Mouse (Mus musculus) kidney, adult 2 months (tissue): ENCODE results near the gene Dhx58. TPM values are rescaled to one million over a fixed set of nuclear protein-coding genes. Genes with fewer than 3 reads are reported as not detected.
"Not testable (repeated sequence)": the region's sequence is repeated elsewhere in the genome, so short reads cannot be mapped to it uniquely, and the experiment has no call there.

ENCODE experiments used
- DNase-seq: peaks from one replicate; pipeline ENCODE4 v3.0.0; 2021
- H3K27ac ChIP-seq: fragments of 200-500 bp; 2 replicates; pipeline ENCODE4 v1.5.1; 2012; ENCODE audit warnings: low read depth, low read length, control low read depth, inconsistent platforms; ENCODE audit not compliant: insufficient read depth
- H3K27me3 ChIP-seq: fragments of 200-500 bp; replicated peaks from 2 replicates; pipeline ENCODE4 v1.6.1; 2012; ENCODE audit warnings: mild to moderate bottlenecking, moderate library complexity, low read length, inconsistent platforms; ENCODE audit not compliant: control insufficient read depth, insufficient read depth
- H3K36me3 ChIP-seq: fragments of 200-500 bp; 2 replicates; pipeline ENCODE4 v1.6.1; 2012; ENCODE audit warnings: mild to moderate bottlenecking, moderate library complexity, low read length, inconsistent platforms; ENCODE audit not compliant: control insufficient read depth, insufficient read depth
- H3K4me1 ChIP-seq: fragments of 200-500 bp; 2 replicates; pipeline ENCODE4 v1.6.1; 2011; ENCODE audit warnings: low read length; ENCODE audit not compliant: control insufficient read depth, insufficient read depth
- H3K4me3 ChIP-seq: fragments of 200-500 bp; 2 replicates; pipeline ENCODE4 v1.5.1; 2011; ENCODE audit warnings: mild to moderate bottlenecking, low read depth, low read length, control low read depth; ENCODE audit not compliant: insufficient read depth
- CTCF ChIP-seq: fragments of 200-500 bp; conservative IDR thresholded peaks from 2 replicates; pipeline ENCODE4 v1.5.1; 2011; ENCODE audit warnings: low read depth, mild to moderate bottlenecking, control low read depth, low read length, moderate library complexity, mixed read lengths; ENCODE audit not compliant: insufficient read depth, insufficient read length
- POLR2A ChIP-seq: fragments of 200-500 bp; IDR thresholded peaks from one replicate; pipeline ENCODE4 v1.6.1; 2011; ENCODE audit warnings: low read depth, low read length, control low read depth
- WGBS: fragments of 180-500 bp; shearing (Covaris S2); methylation state at CpG from one replicate; pipeline ENCODE4 v1.1.7; 2018; 5-methylcytosine and 5-hydroxymethylcytosine counted together
- polyA plus RNA-seq: library from polyadenylated mRNA; depleted of rRNA; stranded (reverse); fragments of >200 nt; gene quantifications from 2 replicates; pipeline ENCODE4 v1.2.3, GENCODE M21; 2012

Gene Dhx58
- polyA plus RNA-seq, 1 experiment: 6.2 TPM

DNA sequence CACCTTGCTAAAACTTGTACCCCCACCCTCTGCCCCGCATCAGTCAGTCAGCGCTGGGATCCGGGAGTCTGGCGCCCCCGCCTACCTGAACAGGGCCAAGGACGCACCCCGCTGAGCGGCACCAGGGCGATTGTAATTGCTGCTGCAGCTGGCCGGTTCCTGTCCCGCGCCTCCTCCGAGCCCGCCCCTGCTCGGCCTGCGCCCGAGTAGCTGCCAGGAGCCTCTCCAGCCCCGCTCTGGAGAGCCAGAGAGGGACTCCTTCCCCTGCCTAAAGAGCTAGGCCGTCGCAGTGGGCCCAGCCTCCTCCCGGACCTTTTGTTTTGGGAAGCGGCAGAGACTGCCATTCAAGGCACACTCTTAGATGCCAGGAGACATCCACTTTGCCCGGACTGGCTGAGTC lies 30.9 kb downstream of the Dhx58 start:
- no peaks in the 10 kb centered on the region for H3K36me3 ChIP-seq
- H3K4me1 ChIP-seq: no peaks in the 10 kb centered on the region
- TF ChIP-seq CTCF (no peak), POLR2A (no peak)
- no peak overlapping the region for H3K27ac ChIP-seq
- 8% methylated on average over 23 of the region's 23 CpGs for WGBS
- H3K4me3 ChIP-seq: no peak overlapping the region
- H3K27me3 ChIP-seq: no peaks in the 10 kb centered on the region
- DNase-seq: peak; percentile 13

DNA sequence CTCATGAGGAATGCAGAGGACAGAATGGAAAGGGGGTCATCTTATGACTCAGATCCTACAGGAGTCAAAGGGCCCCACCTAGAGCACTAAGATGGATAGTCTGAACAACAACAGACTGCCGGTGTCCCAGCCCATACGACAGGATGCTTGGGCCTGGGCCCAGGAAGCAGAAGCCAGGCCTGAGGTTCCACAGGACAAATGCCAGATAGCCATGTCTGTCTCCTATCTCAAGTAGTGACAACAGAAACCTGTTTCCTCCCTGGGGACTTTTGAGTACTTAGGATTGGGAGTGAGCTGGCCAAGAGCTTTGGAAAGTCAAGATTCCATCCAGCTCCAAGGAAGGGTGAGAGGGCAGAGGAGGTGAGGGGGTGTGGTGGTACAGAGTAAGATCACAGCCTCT lies 32.1 kb downstream of the Dhx58 start:
- Histone ChIP-seq H3K27me3 (no peaks in the 10 kb centered on the region), H3K27ac (no peak overlapping the region), H3K4me1 (no peaks in the 10 kb centered on the region), H3K36me3 (no peaks in the 10 kb centered on the region), H3K4me3 (no peak overlapping the region)
- DNase-seq: no peak
- WGBS: 75% methylated on average over 2 of the region's 2 CpGs
- TF ChIP-seq POLR2A (no peak), CTCF (no peak)

DNA sequence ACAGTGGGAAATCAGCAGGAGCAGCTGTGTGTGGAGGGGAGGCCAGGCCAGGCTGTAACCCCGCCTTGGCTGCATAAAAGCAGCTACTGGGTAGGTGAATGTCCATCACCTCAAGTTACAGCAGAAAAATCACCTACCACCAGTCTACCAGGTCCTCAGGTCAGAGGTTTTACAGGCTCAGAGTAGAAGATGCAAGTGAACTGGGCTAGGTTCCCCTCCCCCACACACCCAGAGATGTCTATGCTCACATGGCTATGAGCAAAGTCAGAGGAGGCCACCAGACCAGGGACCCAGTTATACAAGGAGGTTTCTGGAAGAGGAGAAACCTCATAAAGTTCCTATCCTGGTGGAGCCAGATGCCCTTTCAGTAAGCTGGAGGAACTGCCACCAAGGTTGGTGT lies 33.0 kb downstream of the Dhx58 start:
- Histone ChIP-seq H3K27ac (no peak overlapping the region), H3K36me3 (no peaks in the 10 kb centered on the region), H3K4me1 (no peaks in the 10 kb centered on the region), H3K27me3 (no peaks in the 10 kb centered on the region), H3K4me3 (no peak overlapping the region)
- TF ChIP-seq POLR2A (no peak), CTCF (no peak)
- no peak for DNase-seq
- 91% methylated on average over 1 of the region's 1 CpGs for WGBS

DNA sequence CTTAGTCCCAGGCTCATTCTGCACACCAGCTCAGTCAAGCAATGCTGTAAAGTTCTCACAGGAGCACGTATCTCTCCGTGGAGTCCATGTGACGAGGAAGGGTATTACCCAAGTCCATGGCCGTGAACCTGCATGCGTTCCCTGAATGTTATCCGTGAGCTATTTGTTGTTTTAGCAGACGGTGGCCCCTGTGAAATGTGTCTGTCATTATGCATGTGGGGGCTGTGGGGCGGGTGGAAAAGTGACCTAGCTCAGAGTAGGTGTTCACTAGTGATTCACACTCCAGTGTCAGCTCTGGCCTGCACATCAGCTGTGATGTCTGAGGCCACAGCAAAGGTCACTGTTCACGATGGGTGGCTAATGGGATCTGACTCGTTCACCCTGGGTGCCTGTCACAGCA lies 44.3 kb downstream of the Dhx58 start:
- no peak for DNase-seq

DNA sequence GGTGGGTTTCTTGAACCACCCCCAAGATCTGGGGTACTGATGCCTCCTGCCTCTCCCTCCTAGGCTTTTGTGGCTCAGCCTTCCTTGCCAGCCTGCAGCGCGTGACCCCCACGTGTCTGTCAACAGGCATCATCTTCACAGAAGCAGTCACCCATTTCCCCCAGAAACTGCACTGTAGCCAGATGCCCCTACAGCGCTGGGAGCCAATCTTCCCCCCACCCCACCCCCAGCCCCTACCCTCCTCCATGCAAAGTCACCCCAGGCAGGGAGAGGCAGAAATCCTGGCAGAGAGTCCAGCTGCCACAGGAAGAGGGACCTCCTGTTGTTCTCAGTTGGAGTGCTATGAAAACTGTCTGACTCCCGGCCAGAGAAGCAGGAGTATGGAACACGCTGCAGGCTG lies 47.6 kb downstream of the Dhx58 start:
- no peak for DNase-seq
- H3K4me1 ChIP-seq: no peaks in the 10 kb centered on the region
- H3K36me3 ChIP-seq: no peaks in the 10 kb centered on the region
- no peak overlapping the region for H3K4me3 ChIP-seq
- 26% methylated on average over 6 of the region's 6 CpGs for WGBS
- TF ChIP-seq CTCF (no peak), POLR2A (no peak)
- no peaks in the 10 kb centered on the region for H3K27me3 ChIP-seq
- no peak overlapping the region for H3K27ac ChIP-seq

More for the DNA sequence above, 44.3 kb downstream of the Dhx58 start:
- TF ChIP-seq CTCF (no peak), POLR2A (no peak)
- Histone ChIP-seq H3K27me3 (no peaks in the 10 kb centered on the region), H3K4me1 (no peaks in the 10 kb centered on the region), H3K27ac (no peak overlapping the region), H3K36me3 (no peaks in the 10 kb centered on the region), H3K4me3 (no peak overlapping the region)
- WGBS: 46% methylated on average over 10 of the region's 10 CpGs

DNA sequence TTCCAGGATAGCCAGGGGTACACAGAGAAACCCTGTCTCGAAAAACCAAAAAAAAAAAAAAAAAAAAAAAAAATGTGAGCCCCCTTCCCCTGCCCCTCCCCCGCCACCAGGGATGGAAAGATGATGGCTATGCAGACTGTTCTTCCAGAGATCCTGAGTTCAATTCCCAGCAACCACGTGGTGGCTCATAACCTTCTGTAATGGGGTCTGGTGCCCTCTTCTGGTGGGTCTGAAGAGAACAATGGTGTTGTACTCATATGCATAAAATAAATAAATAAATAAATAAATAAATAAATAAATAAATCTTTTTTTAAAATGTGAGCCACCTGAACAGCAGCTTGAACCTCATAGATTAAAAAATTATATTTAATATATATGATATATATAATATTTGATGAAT lies 48.5 kb downstream of the Dhx58 start:
- H3K27me3 ChIP-seq, H3K4me3 ChIP-seq, H3K4me1 ChIP-seq, H3K27ac ChIP-seq, H3K36me3 ChIP-seq, DNase-seq: not testable (repeated sequence)
- 0 out of 2 replicates have a peak, but pooled peaks have one; percentile 16 for TF ChIP-seq CTCF
- WGBS: 53% methylated on average over 3 of the region's 3 CpGs

DNA sequence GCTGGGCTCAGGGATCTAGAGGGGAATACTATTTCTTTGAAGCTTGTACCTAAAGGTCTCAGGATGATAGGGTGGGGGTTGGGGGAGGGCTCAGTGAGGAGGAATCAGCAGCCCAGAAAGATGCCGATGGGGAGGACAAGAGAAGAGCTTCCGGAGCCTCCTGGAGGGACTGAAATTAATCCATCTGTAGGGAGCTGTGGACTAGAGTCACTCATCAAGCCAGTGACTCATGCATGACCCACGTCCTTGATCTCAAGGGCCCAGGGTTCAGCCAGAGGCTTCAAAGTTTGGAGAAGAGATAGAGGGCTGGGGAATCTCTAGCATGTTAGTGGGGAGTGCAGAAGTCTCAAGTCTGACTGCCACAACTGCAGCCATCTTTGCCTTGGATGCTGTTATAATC lies 52.3 kb downstream of the Dhx58 start:
- TF ChIP-seq CTCF: no peak
- no peak for TF ChIP-seq POLR2A
- no peaks in the 10 kb centered on the region for H3K4me1 ChIP-seq
- no peaks in the 10 kb centered on the region for H3K27me3 ChIP-seq
- H3K36me3 ChIP-seq: no peaks in the 10 kb centered on the region
- H3K4me3 ChIP-seq: no peak overlapping the region
- 19% methylated on average over 3 of the region's 3 CpGs for WGBS
- no peak overlapping the region for H3K27ac ChIP-seq
- no peak for DNase-seq

DNA sequence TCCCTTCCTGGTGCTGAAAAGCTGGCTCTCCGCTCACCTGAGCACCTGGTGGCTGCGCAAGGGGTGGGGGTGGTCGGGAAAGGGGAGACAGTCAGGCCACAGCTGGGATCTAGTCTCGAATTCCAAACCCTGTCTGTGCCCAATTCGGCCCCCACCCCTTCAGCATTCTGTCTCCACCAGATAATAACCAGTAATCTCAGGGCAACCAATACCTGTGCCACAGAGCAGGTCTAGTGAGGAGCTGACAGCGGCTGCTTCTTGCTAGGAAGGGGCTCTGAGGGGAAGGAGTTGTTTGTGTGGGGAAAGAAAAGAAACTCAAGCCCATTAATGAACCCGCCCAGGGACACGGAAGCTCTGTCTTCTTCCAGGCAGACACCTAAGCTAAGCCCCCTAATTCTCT lies 52.9 kb downstream of the Dhx58 start:
- Histone ChIP-seq H3K4me1 (no peaks in the 10 kb centered on the region), H3K4me3 (no peak overlapping the region), H3K27me3 (no peaks in the 10 kb centered on the region), H3K27ac (no peak overlapping the region), H3K36me3 (no peaks in the 10 kb centered on the region)
- no peak for DNase-seq
- TF ChIP-seq POLR2A: no peak
- TF ChIP-seq CTCF: no peak
- 29% methylated on average over 8 of the region's 8 CpGs for WGBS
